35 mouse cellular contexts compared by ENCODE assay signal in genomic region chr1:84849804-84850203, GRCm38 (mm10). TPM values are rescaled to one million over a fixed set of nuclear protein-coding genes. Genes with fewer than 3 reads are reported as not detected.
DNase-seq lines count a peak whose midpoint lies in the region; ATAC-seq and TF ChIP-seq lines count a peak whose summit lies in the region.
"Had no signal": no experiment of that assay in that cellular context is flagged by ENCODE, and none has a peak within 500 bp of the region (broad histone marks: within the 10 kb centered on the region; RNA-seq: fewer than 3 reads in every experiment).

No protein-coding gene starts in this region.

- H3K27ac ChIP-seq in midbrain, embryonic 11.5 days (ENCODE audit: low read depth, low read length), result no peak overlapping the region
- no peak overlapping the region for H3K27ac ChIP-seq in midbrain, embryonic 10.5 days (replicated peaks)
- H3K27ac ChIP-seq in ES-Bruce4 (ENCODE audit: insufficient read depth, low read length), result peak overlapping the region; percentile 67
- H3K27ac ChIP-seq in forebrain, embryonic 10.5 days, result no peak overlapping the region
- no peak overlapping the region for H3K27ac ChIP-seq in hindbrain, embryonic 12.5 days
- H3K27ac ChIP-seq: embryonic facial prominence, embryonic 10.5 days; embryonic facial prominence, embryonic 15.5 days; forebrain, embryonic 13.5 days; gastrocnemius, adult 2 months; heart, adult 2 months; heart, embryonic 13.5 days; kidney, embryonic 15.5 days; layer of hippocampus, adult 2 months; left cerebral cortex, adult 2 months; liver, embryonic 14.5 days; macrophage; midbrain, embryonic 12.5 days; neural tube, embryonic 13.5 days; stomach, embryonic 15.5 days had no signal

- H3K27me3 ChIP-seq in midbrain, embryonic 11.5 days (ENCODE audit: control insufficient read depth, insufficient read depth, low read length), result no peaks in the 10 kb centered on the region
- H3K27me3 ChIP-seq in midbrain, embryonic 10.5 days (ENCODE audit: low read depth, poor library complexity, severe bottlenecking), result no peaks in the 10 kb centered on the region
- H3K27me3 ChIP-seq in ES-Bruce4 (ENCODE audit: control insufficient read depth, insufficient read depth, low read length, poor library complexity, severe bottlenecking), result no peaks in the 10 kb centered on the region
- no peaks in the 10 kb centered on the region for H3K27me3 ChIP-seq in forebrain, embryonic 10.5 days (ENCODE audit: poor library complexity, severe bottlenecking)
- H3K27me3 ChIP-seq in hindbrain, embryonic 12.5 days, result no peaks in the 10 kb centered on the region
- H3K27me3 ChIP-seq: embryonic facial prominence, embryonic 15.5 days; forebrain, embryonic 13.5 days; heart, embryonic 13.5 days; kidney, embryonic 15.5 days; midbrain, embryonic 12.5 days; neural tube, embryonic 13.5 days; stomach, embryonic 15.5 days had no signal

- WGBS in midbrain, embryonic 11.5 days, result 93% methylated on average over 7 of the region's 7 CpGs
- 92% methylated on average over 7 of the region's 7 CpGs for WGBS in midbrain, embryonic 10.5 days
- WGBS in forebrain, embryonic 10.5 days, result 90% methylated on average over 7 of the region's 7 CpGs
- 95% methylated on average over 7 of the region's 7 CpGs for WGBS in hindbrain, embryonic 12.5 days

- no peak overlapping the region for H3K4me2 ChIP-seq in midbrain, embryonic 11.5 days
- H3K4me2 ChIP-seq in hindbrain, embryonic 12.5 days (replicated peaks), result no peak overlapping the region
- H3K4me2 ChIP-seq: embryonic facial prominence, embryonic 15.5 days; forebrain, embryonic 13.5 days; heart, embryonic 13.5 days; kidney, embryonic 15.5 days; midbrain, embryonic 12.5 days; neural tube, embryonic 13.5 days; stomach, embryonic 15.5 days had no signal

- no peak for TF ChIP-seq POLR2A in ES-Bruce4 (IDR thresholded peaks at IDR 0.05; ENCODE audit: insufficient read depth, low read length)

- H3K9ac ChIP-seq in midbrain, embryonic 11.5 days (ENCODE audit: low read length), result no peak overlapping the region
- peak overlapping the region; percentile 88 for H3K9ac ChIP-seq in ES-Bruce4 (ENCODE audit: low read depth, poor library complexity, severe bottlenecking)
- H3K9ac ChIP-seq in hindbrain, embryonic 12.5 days, result no peak overlapping the region
- H3K9ac ChIP-seq: embryonic facial prominence, embryonic 15.5 days; forebrain, embryonic 13.5 days; heart, embryonic 13.5 days; kidney, embryonic 15.5 days; liver, embryonic 14.5 days; midbrain, embryonic 12.5 days; neural tube, embryonic 13.5 days; stomach, embryonic 15.5 days had no signal

- no peaks in the 10 kb centered on the region for H3K9me3 ChIP-seq in midbrain, embryonic 11.5 days (ENCODE audit: control insufficient read depth, low read length)
- no peaks in the 10 kb centered on the region for H3K9me3 ChIP-seq in midbrain, embryonic 10.5 days (replicated peaks)
- no peaks in the 10 kb centered on the region for H3K9me3 ChIP-seq in ES-Bruce4 (replicated peaks; ENCODE audit: control insufficient read depth, insufficient read depth, low read length, poor library complexity, severe bottlenecking)
- no peaks in the 10 kb centered on the region for H3K9me3 ChIP-seq in forebrain, embryonic 10.5 days
- no peaks in the 10 kb centered on the region for H3K9me3 ChIP-seq in hindbrain, embryonic 12.5 days (replicated peaks)
- H3K9me3 ChIP-seq: embryonic facial prominence, embryonic 10.5 days; embryonic facial prominence, embryonic 15.5 days; forebrain, embryonic 13.5 days; heart, embryonic 13.5 days; kidney, embryonic 15.5 days; midbrain, embryonic 12.5 days; neural tube, embryonic 13.5 days; stomach, embryonic 15.5 days had no signal

- H3K4me1 ChIP-seq in midbrain, embryonic 11.5 days (ENCODE audit: control insufficient read depth, insufficient read depth, low read length), result peaks cover 8% of the 10 kb centered on the region
- H3K4me1 ChIP-seq in midbrain, embryonic 10.5 days, result peaks cover 15% of the 10 kb centered on the region
- H3K4me1 ChIP-seq in ES-Bruce4 (ENCODE audit: control insufficient read depth, insufficient read depth, low read length), result peaks cover 6% of the 10 kb centered on the region
- peaks cover 10% of the 10 kb centered on the region for H3K4me1 ChIP-seq in forebrain, embryonic 10.5 days
- no peaks in the 10 kb centered on the region for H3K4me1 ChIP-seq in hindbrain, embryonic 12.5 days
- H3K4me1 ChIP-seq: embryonic facial prominence, embryonic 15.5 days; forebrain, embryonic 13.5 days; kidney, embryonic 15.5 days; neural tube, embryonic 13.5 days; stomach, embryonic 15.5 days had no signal

- no peaks in the 10 kb centered on the region; the same call in 1 of the 2 replicates for H3K36me3 ChIP-seq in midbrain, embryonic 11.5 days (ENCODE audit: control insufficient read depth, insufficient read depth, low read length)
- H3K36me3 ChIP-seq in midbrain, embryonic 10.5 days, result peaks cover 23% of the 10 kb centered on the region
- H3K36me3 ChIP-seq in ES-Bruce4 (ENCODE audit: control insufficient read depth, insufficient read depth, low read length, poor library complexity, severe bottlenecking), result peaks cover 7% of the 10 kb centered on the region
- H3K36me3 ChIP-seq in forebrain, embryonic 10.5 days (replicated peaks), result peaks cover 14% of the 10 kb centered on the region
- 0 out of 2 replicates have a peak, but pooled peaks cover 4% of the 10 kb centered on the region for H3K36me3 ChIP-seq in hindbrain, embryonic 12.5 days
- H3K36me3 ChIP-seq: heart, embryonic 13.5 days; kidney, embryonic 15.5 days; stomach, embryonic 15.5 days had no signal

- no peak for TF ChIP-seq CTCF in ES-Bruce4 (IDR thresholded peaks at IDR 0.05; ENCODE audit: low read depth, low read length)

- H3K4me3 ChIP-seq in midbrain, embryonic 11.5 days (ENCODE audit: low read depth, low read length), result no peak overlapping the region
- no peak overlapping the region for H3K4me3 ChIP-seq in midbrain, embryonic 10.5 days
- peak overlapping the region; percentile 62 for H3K4me3 ChIP-seq in ES-Bruce4 (ENCODE audit: low read depth, low read length)
- H3K4me3 ChIP-seq in forebrain, embryonic 10.5 days, result no peak overlapping the region
- H3K4me3 ChIP-seq in hindbrain, embryonic 12.5 days, result no peak overlapping the region
- H3K4me3 ChIP-seq: embryonic facial prominence, embryonic 10.5 days; embryonic facial prominence, embryonic 15.5 days; forebrain, embryonic 13.5 days; gastrocnemius, adult 2 months; heart, adult 2 months; heart, embryonic 13.5 days; kidney, embryonic 15.5 days; layer of hippocampus, adult 2 months; left cerebral cortex, adult 2 months; midbrain, embryonic 12.5 days; neural tube, embryonic 13.5 days; stomach, embryonic 15.5 days had no signal

- no peak for ATAC-seq in midbrain, embryonic 11.5 days (ENCODE audit: low FRiP score)
- ATAC-seq in hindbrain, embryonic 12.5 days (ENCODE audit: low FRiP score), result no peak
- ATAC-seq: activated CD4-positive, CD25-positive, alpha-beta regulatory T cell, adult 4 months; forebrain, embryonic 13.5 days; hindbrain, embryonic 16.5 days had no signal

- 0 out of 2 replicates have a peak, but pooled peaks have one; percentile 3 for TF ChIP-seq EP300 in ES-Bruce4 (IDR thresholded peaks at IDR 0.05; ENCODE audit: insufficient read depth, low read depth, low read length)

- DNase-seq in midbrain, embryonic 11.5 days (ENCODE audit: low spot score, missing footprints), result peak; percentile 71
- no peak for DNase-seq in midbrain, embryonic 10.5 days (ENCODE audit: low spot score)
- peak; percentile 86 for DNase-seq in R1 (ENCODE audit: low read depth, low spot score)
- peak; percentile 72 for DNase-seq in yolk sac, embryonic 10.5 days (ENCODE audit: low spot score)
- DNase-seq in cerebellum, adult 11-12 months, result no peak
- DNase-seq in forebrain, embryonic 10.5 days (ENCODE audit: extremely low spot score, low spot score), result no peak
- DNase-seq: adrenal gland, adult 8-10 months; cerebellum, adult 8-10 months; cerebellum, postnatal 25 days; gastrocnemius, adult 2 months; gastrocnemius, postnatal 36 days; heart, adult 2 months; heart, postnatal 10 days; kidney, adult 18-20 months; kidney, postnatal 36 days; lung, adult 2 months; lung, postnatal 10 days; right cerebral cortex, postnatal 14 days; thymus, postnatal 14 days had no signal

RNA-seq across cellular contexts. Expression of gene Trip12, which starts 9.5 kb away (rescaled TPM):
- 99.4 and 107 TPM in 2 replicates for polyA plus RNA-seq in midbrain, embryonic 11.5 days (2014; fragmentation: Nextera tagmentation; extraction: Ambion mirVana)
- polyA plus RNA-seq in midbrain, embryonic 10.5 days (2016; fragmentation: Nextera tagmentation; extraction: Ambion mirVana), result 70.3 and 86.5 TPM in 2 replicates
- polyA plus RNA-seq in ES-Bruce4 (2011; ENCODE audit: insufficient read depth, insufficient read length, low read depth, missing spikeins), result 665 and 675 TPM in 2 replicates
- polyA plus RNA-seq in forebrain, embryonic 10.5 days (2016; fragmentation: Nextera tagmentation; extraction: Ambion mirVana), result 79.2 and 87.5 TPM in 2 replicates
- polyA plus RNA-seq in hindbrain, embryonic 12.5 days (2016; fragmentation: Nextera tagmentation; extraction: Ambion mirVana), result 109 and 118 TPM in 2 replicates

RNA-seq across cellular contexts. Expression of gene Fbxo36, which starts 10.2 kb away (rescaled TPM):
- 10.7 and 12.3 TPM in 2 replicates for polyA plus RNA-seq in midbrain, embryonic 11.5 days (2014; fragmentation: Nextera tagmentation; extraction: Ambion mirVana)
- 9.8 and 10.9 TPM in 2 replicates for polyA plus RNA-seq in midbrain, embryonic 10.5 days (2016; fragmentation: Nextera tagmentation; extraction: Ambion mirVana)
- 11.1 and 13.5 TPM in 2 replicates for polyA plus RNA-seq in ES-Bruce4 (2011; ENCODE audit: insufficient read depth, insufficient read length, low read depth, missing spikeins)
- polyA plus RNA-seq in forebrain, embryonic 10.5 days (2016; fragmentation: Nextera tagmentation; extraction: Ambion mirVana), result 10.2 and 11.5 TPM in 2 replicates
- 8.6 and 10.8 TPM in 2 replicates for polyA plus RNA-seq in hindbrain, embryonic 12.5 days (2016; fragmentation: Nextera tagmentation; extraction: Ambion mirVana)

Comparison
In these comparisons a context has a peak if more than half of its experiments do, and no peak if none do; other contexts are left out.
1. DNase-seq: peak in midbrain, embryonic 11.5 days (single experiment), R1 (single experiment) and yolk sac, embryonic 10.5 days (single experiment); none in midbrain, embryonic 10.5 days (single experiment), cerebellum, adult 11-12 months (single experiment) and forebrain, embryonic 10.5 days (single experiment).